Mouse (Mus musculus) limb, embryonic 10.5 days (tissue): ENCODE results near the gene Cdkl3. TPM values are rescaled to one million over a fixed set of nuclear protein-coding genes. Genes with fewer than 3 reads are reported as not detected.

Experiments used
- microRNA-seq: library from miRNA; unstranded; fragments of <30 nt; microRNA quantifications from one replicate; pipeline ENCODE4, GENCODE M21; 2017
- polyA plus RNA-seq: library from polyadenylated mRNA; unstranded; fragments of >200 nt; fragmentation: Nextera tagmentation; extraction: Ambion mirVana; gene quantifications from 2 replicates; pipeline ENCODE4 v1.2.1, GENCODE M21; 2016

Cdkl3 gene
- polyA plus RNA-seq, 1 experiment from 2014 or later: 11.8 TPM

Small RNA genes within 50 kb of the gene (microRNA-seq; reads per million reads assigned to microRNA genes)
- gene Gm24157 (0.88 reads per million), gene Mir3061 (26.4 reads per million, percentile 32 among the genes with 10 or more reads in this experiment)

Other genes with a start within 250 kb of the Cdkl3 start
- gene Sec24a, start 240.6 kb upstream of the Cdkl3 start, polyA plus RNA-seq: 10.4 and 13.4 TPM in 2 replicates
- 96.8 and 106 TPM in 2 replicates for gene Sar1b, start 240.5 kb upstream of the Cdkl3 start, polyA plus RNA-seq
- 0.69 and 0.78 TPM in 2 replicates for gene Jade2, start 146.6 kb upstream of the Cdkl3 start, polyA plus RNA-seq
- gene Cdkn2aipnl, start 36.6 kb upstream of the Cdkl3 start, polyA plus RNA-seq: 132 and 141 TPM in 2 replicates
- gene Ube2b, start 3.5 kb upstream of the Cdkl3 start, polyA plus RNA-seq: 213 and 227 TPM in 2 replicates
- 89.8 and 92.2 TPM in 2 replicates for gene Ppp2ca, start 94.5 kb downstream of the Cdkl3 start, polyA plus RNA-seq
- gene Olfr1373, start 141.3 kb downstream of the Cdkl3 start, polyA plus RNA-seq: not detected in 2 replicates
- not detected in 2 replicates for gene Olfr1371, start 209.8 kb downstream of the Cdkl3 start, polyA plus RNA-seq
- 876 and 900 TPM in 2 replicates for gene Skp1a, start 227.8 kb downstream of the Cdkl3 start, polyA plus RNA-seq